Mouse (Mus musculus) central nervous system, embryonic 11.5 days (tissue): ENCODE measurements around the gene Ptpn20. TPM values are rescaled to one million over a fixed set of nuclear protein-coding genes. Genes with fewer than 3 reads are reported as not detected.

Experiments
- polyA plus RNA-seq: library from polyadenylated mRNA; depleted of rRNA; stranded (reverse); fragments of >200 nt; gene quantifications from 2 replicates; pipeline ENCODE4 v1.2.3, GENCODE M21; 2012; rRNA removed

Gene Ptpn20
- polyA plus RNA-seq, result 0.05 and 0.15 TPM in 2 replicates

DNA sequence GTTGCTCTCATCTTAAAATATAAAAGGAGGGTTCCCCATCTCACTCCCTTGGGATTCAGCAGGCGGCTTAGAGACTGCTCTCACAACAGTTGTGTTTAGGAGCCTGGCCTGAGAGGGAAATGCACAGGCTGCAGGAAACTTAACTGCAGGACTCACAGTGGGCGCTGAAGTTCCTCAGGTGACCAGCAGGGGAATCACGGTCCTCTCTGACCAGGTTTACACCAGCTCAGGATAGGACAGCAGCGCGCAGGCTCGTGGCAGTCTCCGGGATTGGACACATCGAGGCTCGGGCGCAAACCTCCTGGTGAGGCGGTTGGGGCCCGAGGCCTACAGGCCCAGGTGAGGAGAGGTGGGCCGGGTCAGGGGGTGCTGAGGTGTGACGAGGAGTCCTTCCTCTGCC, at the start of gene Ptpn20:
TSS of gene Ptpn20 (plus strand) at position 257 of the 400 bp plus-strand sequence.

Other genes with a start within 250 kb of the Ptpn20 start
- gene Mapk8, start 142.0 kb upstream of the Ptpn20 start, polyA plus RNA-seq, result 45.0 and 68.6 TPM in 2 replicates
- gene Frmpd2, start 117.5 kb upstream of the Ptpn20 start, polyA plus RNA-seq, result 0.02 and 0.05 TPM in 2 replicates